Mouse (Mus musculus) heart, postnatal 0 days (tissue): ENCODE measurements around the gene Ccr10.

ENCODE experiments used
- CTCF ChIP-seq: IDR thresholded peaks from 2 replicates; pipeline ENCODE4 v1.5.1; 2016; ENCODE audit warnings: antibody characterized with exemption, control low read depth, low read depth
- EP300 ChIP-seq: IDR thresholded peaks from 2 replicates; pipeline ENCODE4 v1.6.1; 2016; ENCODE audit warnings: antibody characterized with exemption, low read depth

DNA sequence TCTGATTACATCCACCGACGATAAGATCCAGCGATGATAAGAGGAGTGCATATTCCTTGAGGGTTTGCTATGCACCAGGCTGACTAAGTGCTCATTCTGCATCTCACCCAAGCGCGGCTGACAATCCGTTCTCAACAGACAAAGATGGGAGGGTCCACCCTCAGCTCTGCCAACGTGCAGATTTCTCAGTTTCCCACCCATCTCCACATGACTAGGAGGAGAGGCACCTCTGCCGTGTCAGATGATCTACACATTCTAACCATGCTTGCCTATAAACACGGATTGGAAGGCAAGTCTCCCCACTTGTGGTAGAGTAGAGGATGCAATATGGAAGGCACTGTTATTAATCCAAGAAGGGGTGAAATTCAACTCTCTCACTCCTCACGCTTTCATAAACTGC, 26.5 kb downstream of the Ccr10 start:
- TF ChIP-seq CTCF, result no peak
- TF ChIP-seq EP300, result no peak
